Mouse (Mus musculus) liver, postnatal 0 days (tissue): ENCODE results near the gene Tmed3.

Experiments
- CTCF ChIP-seq: sonication (generic); IDR thresholded peaks from 2 replicates; pipeline ENCODE4 v1.5.1; 2016; ENCODE audit warnings: antibody characterized with exemption, low read depth
- EP300 ChIP-seq: IDR thresholded peaks from 2 replicates; pipeline ENCODE4 v1.6.1; 2016; ENCODE audit warnings: antibody characterized with exemption, low read depth, mild to moderate bottlenecking

DNA sequence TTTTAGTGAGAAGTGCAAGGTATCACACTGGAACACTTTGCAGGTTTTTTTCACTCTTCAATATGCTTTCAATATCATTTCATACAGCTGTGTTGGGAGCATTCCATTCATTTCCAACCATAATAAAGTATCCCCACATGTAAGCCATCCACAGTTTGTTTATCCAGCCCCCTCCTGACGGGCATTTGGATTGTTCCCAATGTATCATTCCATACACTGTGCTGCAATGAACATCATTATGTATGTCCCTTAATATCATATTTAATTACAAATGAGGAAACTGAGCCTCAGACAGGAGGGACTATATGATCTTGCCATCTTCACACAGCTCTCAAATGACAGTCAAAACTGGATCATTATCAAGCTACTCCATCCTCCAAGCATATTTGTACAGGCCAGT lies 15.7 kb downstream of the Tmed3 start:
- TF ChIP-seq CTCF (no peak), EP300 (no peak)
